Mouse (Mus musculus) layer of hippocampus, adult 8-10 months (tissue): ENCODE data around the gene Pnpla6. TPM values are rescaled to one million over a fixed set of nuclear protein-coding genes. Genes with fewer than 3 reads are reported as not detected.
"Not testable (repeated sequence)": the region's sequence is repeated elsewhere in the genome, so short reads cannot be mapped to it uniquely, and the experiment has no call there.

Experiments used
- DNase-seq, 2 experiments: peaks; one replicate each; pipeline ENCODE4 v3.0.0; 2022; ENCODE audit warnings: low spot score in 2 of 2
- total RNA-seq, 4 experiments: library from RNA; stranded (reverse); gene quantifications; 2 replicates each; pipeline ENCODE4 v1.2.4; 2022

Gene Pnpla6
- total RNA-seq, 4 experiments from 2014 or later, result 66.7 to 102 (median 88.9) TPM

- no peak for DNase-seq
These were observed 59.4 kb downstream of the Pnpla6 start for GRCm38 (mm10) chr8:3574546-3574945.

GRCm38 (mm10) chr8:3576211-3576960 lies 61.2 kb downstream of the Pnpla6 start:
- DNase-seq, result no peak

- no peak for DNase-seq
These were observed 64.5 kb downstream of the Pnpla6 start for GRCm38 (mm10) chr8:3579390-3580364.

- not testable (repeated sequence) for DNase-seq
These were observed 66.8 kb downstream of the Pnpla6 start for GRCm38 (mm10) chr8:3581961-3582360.

- DNase-seq, result no peak
These were observed 71.3 kb downstream of the Pnpla6 start for GRCm38 (mm10) chr8:3586452-3586851.

GRCm38 (mm10) chr8:3586993-3587390 lies 71.8 kb downstream of the Pnpla6 start, which contains the start of gene Camsap3:
Gene Camsap3, plus strand, starts transcription at chr8:3587293.
- DNase-seq, result no peak

- DNase-seq, result peak; percentile 58 to 64
These were observed 72.4 kb downstream of the Pnpla6 start for GRCm38 (mm10) chr8:3587391-3588257.

- DNase-seq, result no peak
These were observed 73.1 kb downstream of the Pnpla6 start for GRCm38 (mm10) chr8:3588258-3588633.

GRCm38 (mm10) chr8:3593470-3593869 lies 78.3 kb downstream of the Pnpla6 start:
- DNase-seq, result no peak

Other genes with a start within 250 kb of the Pnpla6 start
- gene Insr, start 235.8 kb upstream of the Pnpla6 start, total RNA-seq, result 10 to 100 TPM; 49.8 to 58.2 (median 50.7) TPM
- not detected for gene A430078G23Rik, start 162.0 kb upstream of the Pnpla6 start, total RNA-seq
- 10 to 100 TPM; 38.5 to 56.8 (median 45.3) TPM for gene Arhgef18, start 122.4 kb upstream of the Pnpla6 start, total RNA-seq
- gene Pex11g, start 47.7 kb upstream of the Pnpla6 start, total RNA-seq, result 1 to 10 TPM in 2 of 4 experiments, under 1 TPM in 2; 0.70 to 2.1 (median 1.1) TPM
- under 1 TPM in 2 of 4 experiments, not detected in 2; 0.49 to 0.52 TPM for gene Tex45, start 44.5 kb upstream of the Pnpla6 start, total RNA-seq
- gene Zfp358, start 22.2 kb upstream of the Pnpla6 start, total RNA-seq, result 10 to 100 TPM; 27.6 to 32.1 (median 28.0) TPM
- gene Mcoln1, start 14.9 kb upstream of the Pnpla6 start, total RNA-seq, result 10 to 100 TPM; 83.5 to 97.9 (median 89.6) TPM
- gene C330021F23Rik, start 52.6 kb downstream of the Pnpla6 start, total RNA-seq, result under 1 TPM in 1 of 4 experiments, not detected in 3; 0.56 TPM
- 10 to 100 TPM; 31.9 to 34.0 (median 32.6) TPM for gene Camsap3, start 71.9 kb downstream of the Pnpla6 start, total RNA-seq
- gene Xab2, start 105.9 kb downstream of the Pnpla6 start, total RNA-seq, result 10 to 100 TPM; 39.1 to 45.9 (median 41.4) TPM
- gene Pet100, start 106.2 kb downstream of the Pnpla6 start, total RNA-seq, result 100 to 1,000 TPM in 1 of 4 experiments, 10 to 100 TPM in 3; 42.2 to 100 (median 80.9) TPM
- not detected for gene Pcp2, start 110.2 kb downstream of the Pnpla6 start, total RNA-seq
- gene Stxbp2, start 115.6 kb downstream of the Pnpla6 start, total RNA-seq, result 10 to 100 TPM; 59.8 to 87.1 (median 69.4) TPM
- gene Retn, start 140.4 kb downstream of the Pnpla6 start, total RNA-seq, result 1 to 10 TPM in 1 of 4 experiments, under 1 TPM in 3; 0.61 to 1.3 (median 0.75) TPM
- gene Mcemp1, start 150.4 kb downstream of the Pnpla6 start, total RNA-seq, result under 1 TPM in 2 of 4 experiments, not detected in 2; 0.25 to 0.31 TPM
- gene Fcor, start 157.0 kb downstream of the Pnpla6 start, total RNA-seq, result 10 to 100 TPM in 3 of 4 experiments, 1 to 10 TPM in 1; 9.9 to 18.1 (median 14.7) TPM
- 10 to 100 TPM; 26.3 to 31.4 (median 28.6) TPM for gene Trappc5, start 160.9 kb downstream of the Pnpla6 start, total RNA-seq
- not detected for gene Fcer2a, start 178.8 kb downstream of the Pnpla6 start, total RNA-seq
- gene Clec4g, start 205.3 kb downstream of the Pnpla6 start, total RNA-seq, result not detected
- gene Cd209a, start 233.6 kb downstream of the Pnpla6 start, total RNA-seq, result 1 to 10 TPM in 1 of 4 experiments, under 1 TPM in 1, not detected in 2; 0.34 to 1.1 TPM